Mouse (Mus musculus): Measurements from ENCODE around the gene Gng2.

Gng2 gene

GRCm38 (mm10) chr14:19860281-19860680, 117.1 kb downstream of the Gng2 start:
- DNase-seq (ENCODE audit: low spot score in 2 of 2): no peak

GRCm38 (mm10) chr14:19858808-19859776, 118.3 kb downstream of the Gng2 start:
- DNase-seq (ENCODE audit: low spot score in 2 of 2): no peak

- DNase-seq (ENCODE audit: low spot score in 2 of 2): no peak
Observed at GRCm38 (mm10) chr14:19858279-19858678, 119.1 kb downstream of the Gng2 start.

GRCm38 (mm10) chr14:19853471-19853870, 124.0 kb downstream of the Gng2 start:
- DNase-seq (ENCODE audit: low spot score in 2 of 2): no peak

- peak; percentile 36 to 45 for DNase-seq (ENCODE audit: low spot score in 2 of 2)
Observed at GRCm38 (mm10) chr14:19839600-19840332, 137.7 kb downstream of the Gng2 start.

DNA sequence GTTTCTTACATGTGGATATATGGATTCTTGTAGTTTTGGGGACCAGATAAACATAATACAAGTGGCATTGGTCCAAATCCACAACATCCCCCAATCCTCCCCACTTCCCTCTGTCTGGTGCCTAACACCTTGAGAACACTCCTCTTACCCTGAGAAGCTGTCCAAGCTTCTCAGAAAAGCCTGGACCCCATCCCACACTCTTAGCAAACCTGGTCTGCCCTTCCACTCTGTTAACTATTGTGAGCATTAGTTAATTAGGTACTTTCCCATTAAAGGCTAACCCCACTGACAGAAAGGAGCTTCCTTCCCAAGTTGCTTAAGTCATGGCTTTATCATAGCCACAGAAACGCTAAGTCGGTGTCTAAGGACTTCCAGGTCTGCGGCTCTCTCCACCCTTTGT, 141.1 kb downstream of the Gng2 start:
- no peak for DNase-seq (ENCODE audit: low spot score in 2 of 2)

DNA sequence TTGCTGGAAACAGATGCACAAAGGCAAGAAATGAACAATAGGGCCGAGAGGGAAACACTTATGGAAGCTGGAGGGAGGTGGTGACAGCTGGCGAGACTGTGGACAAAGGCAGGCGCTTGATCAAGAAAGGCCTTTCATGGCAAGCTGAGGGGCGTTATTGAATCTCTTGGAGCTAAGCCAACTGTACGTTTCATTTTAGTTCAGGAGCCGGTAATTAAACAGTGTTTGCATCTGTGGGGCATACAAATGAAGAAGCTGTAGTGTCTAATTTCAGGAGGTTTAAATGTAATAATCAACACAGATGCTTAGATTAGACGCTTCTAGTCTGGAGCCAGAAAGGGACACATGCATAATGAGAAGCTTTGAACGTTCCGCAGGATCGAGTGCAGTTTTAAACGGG, 151.9 kb downstream of the Gng2 start:
- no peak for DNase-seq (ENCODE audit: low spot score in 2 of 2)

- DNase-seq (ENCODE audit: low spot score in 2 of 2): peak; percentile 85 to 91
Observed at GRCm38 (mm10) chr14:19823321-19824142, 153.9 kb downstream of the Gng2 start, which contains the start of gene Rtraf. Rtraf (minus strand) TSS chr14:19823824.
